Mouse (Mus musculus): ENCODE measurements at regions not wholly inside any gene's neighbourhood (a gene's known extent, or its start where the extent isn't known, plus 50 kb on each side); places are given as distances from the start of the nearest gene placed in this dataset.

GRCm38 (mm10) chr12:112335641-112336040, 153.6 kb upstream of the A530016L24Rik start:
- no peak for DNase-seq (ENCODE audit: low spot score in 2 of 2)

GRCm38 (mm10) chr12:112336691-112337295, 152.5 kb upstream of the A530016L24Rik start:
- DNase-seq (ENCODE audit: low spot score in 2 of 2) = no peak

GRCm38 (mm10) chr12:112337443-112337842, 151.8 kb upstream of the A530016L24Rik start:
- DNase-seq (ENCODE audit: low spot score in 2 of 2) = no peak

GRCm38 (mm10) chr12:112338976-112339375, 150.3 kb upstream of the A530016L24Rik start:
- no peak for DNase-seq (ENCODE audit: low spot score in 2 of 2)

GRCm38 (mm10) chr12:112339481-112340179, 149.6 kb upstream of the A530016L24Rik start:
- no peak for DNase-seq (ENCODE audit: low spot score in 2 of 2)

GRCm38 (mm10) chr12:112340248-112340647, 149.0 kb upstream of the A530016L24Rik start:
- DNase-seq (ENCODE audit: low spot score in 2 of 2) = no peak

- DNase-seq (ENCODE audit: low spot score in 2 of 2) = no peak
Measured at GRCm38 (mm10) chr12:112341726-112342469, 147.3 kb upstream of the A530016L24Rik start.

GRCm38 (mm10) chr12:112343064-112343463, 146.2 kb upstream of the A530016L24Rik start:
- no peak for DNase-seq (ENCODE audit: low spot score in 2 of 2)

GRCm38 (mm10) chr12:112344285-112344684, 145.0 kb upstream of the A530016L24Rik start:
- DNase-seq (ENCODE audit: low spot score in 2 of 2) = no peak

- DNase-seq (ENCODE audit: low spot score in 2 of 2) = no peak
Measured at GRCm38 (mm10) chr12:112345797-112346196, 143.5 kb upstream of the A530016L24Rik start.

- no peak for DNase-seq (ENCODE audit: low spot score in 2 of 2)
Measured at GRCm38 (mm10) chr12:112348116-112348515, 141.1 kb upstream of the A530016L24Rik start.

GRCm38 (mm10) chr12:112349676-112350318, 139.5 kb upstream of the A530016L24Rik start:
- no peak for DNase-seq (ENCODE audit: low spot score in 2 of 2)

GRCm38 (mm10) chr12:112350733-112351132, 138.5 kb upstream of the A530016L24Rik start:
- DNase-seq (ENCODE audit: low spot score in 2 of 2) = no peak

GRCm38 (mm10) chr12:112363349-112363748, 125.9 kb upstream of the A530016L24Rik start:
- DNase-seq (ENCODE audit: low spot score in 2 of 2) = no peak

- no peak for DNase-seq (ENCODE audit: low spot score in 2 of 2)
Measured at GRCm38 (mm10) chr12:112367221-112367620, 122.0 kb upstream of the A530016L24Rik start.

- no peak for DNase-seq (ENCODE audit: low spot score in 2 of 2)
Measured at GRCm38 (mm10) chr12:112368112-112368511, 121.1 kb upstream of the A530016L24Rik start.

- DNase-seq (ENCODE audit: low spot score in 2 of 2) = no peak
Measured at GRCm38 (mm10) chr12:112369581-112370371, 119.5 kb upstream of the A530016L24Rik start.

- DNase-seq (ENCODE audit: low spot score in 2 of 2) = no peak
Measured at GRCm38 (mm10) chr12:112372234-112373050, 116.8 kb upstream of the A530016L24Rik start.

GRCm38 (mm10) chr12:112373966-112374365, 115.3 kb upstream of the A530016L24Rik start:
- no peak for DNase-seq (ENCODE audit: low spot score in 2 of 2)

- DNase-seq (ENCODE audit: low spot score in 2 of 2) = no peak
Measured at GRCm38 (mm10) chr12:112376236-112376635, 113.0 kb upstream of the A530016L24Rik start.
